Mouse (Mus musculus): ENCODE measurements around the gene Fam227a. TPM values are rescaled to one million over a fixed set of nuclear protein-coding genes. Genes with fewer than 3 reads are reported as not detected.

Gene Fam227a
- 0.85 and 1.3 TPM in 2 replicates for polyA plus RNA-seq (2014; fragmentation: Nextera tagmentation; extraction: Ambion mirVana)

DNA sequence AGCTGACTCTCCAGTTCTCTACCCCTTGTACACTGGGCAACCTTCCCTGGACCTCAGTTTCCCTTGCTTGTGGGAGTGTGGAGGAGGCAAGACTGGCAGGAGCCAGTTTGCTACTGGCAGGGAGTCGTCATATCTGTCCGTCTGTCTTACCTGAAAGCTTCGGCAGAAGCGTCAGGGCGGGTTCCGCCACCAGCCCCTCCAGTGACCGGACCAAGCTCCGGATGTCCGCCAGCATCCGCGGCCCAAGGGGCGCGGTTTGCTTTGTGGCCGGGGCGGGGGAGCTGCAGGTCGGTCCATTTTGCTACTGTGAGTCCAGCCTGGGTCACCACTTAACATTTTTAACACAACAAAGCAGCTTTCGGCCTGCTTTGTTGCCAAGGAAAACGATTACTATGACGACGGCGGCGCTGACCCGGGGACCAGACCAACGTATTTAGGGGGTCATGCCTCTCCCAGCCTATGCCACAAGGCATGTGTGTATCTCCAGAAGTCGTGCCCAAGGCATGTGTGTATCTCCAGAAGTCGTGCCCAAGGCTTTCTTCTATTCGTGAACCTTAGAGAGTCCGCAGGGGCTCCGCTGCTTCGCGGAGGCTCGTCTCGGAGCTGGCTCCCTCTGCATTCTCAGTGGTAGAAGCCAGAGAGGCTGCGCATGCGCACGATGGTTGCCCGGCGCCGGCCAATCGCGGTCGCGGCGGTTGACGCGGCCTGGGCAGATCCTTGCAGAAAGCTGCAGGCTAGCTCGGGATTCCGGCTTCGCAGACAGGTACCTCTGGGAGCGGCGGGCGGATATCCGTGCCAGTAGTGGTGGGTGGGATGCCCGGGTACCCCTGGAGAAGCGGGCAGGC is at the start of gene Fam227a, which contains the start of gene Cby1:
TSS of gene Fam227a (minus strand) at position 426 of the 845 bp plus-strand sequence.
TSS of gene Cby1 (plus strand) at position 669 of the 845 bp plus-strand sequence.
- H3K27me3 ChIP-seq (replicated peaks; ENCODE audit: control insufficient read depth, insufficient read depth, low read length), result no peaks in the 10 kb centered on the region
- 0% methylated on average over 49 of the region's 55 CpGs for WGBS

GRCm38 (mm10) chr15:79708229-79708822 is 49.6 kb upstream of the Fam227a start:
- Histone ChIP-seq H3K27ac (replicated peaks; ENCODE audit: low read depth, low read length) (no peak overlapping the region), H3K9me3 (ENCODE audit: control insufficient read depth, low read length) (no peaks in the 10 kb centered on the region), H3K4me3 (ENCODE audit: low read depth, low read length) (no peak overlapping the region), H3K4me1 (ENCODE audit: control insufficient read depth, insufficient read depth, low read length) (no peaks in the 10 kb centered on the region), H3K9ac (ENCODE audit: low read depth, low read length) (no peak overlapping the region), H3K4me2 (ENCODE audit: low read depth, low read length) (no peak overlapping the region), H3K36me3 (ENCODE audit: control insufficient read depth, insufficient read depth, low read length) (peaks cover 60% of the 10 kb centered on the region), H3K27me3 (replicated peaks; ENCODE audit: control insufficient read depth, insufficient read depth, low read length) (no peaks in the 10 kb centered on the region)
- no peak for ATAC-seq (ENCODE audit: low read depth)
- no peak for DNase-seq (ENCODE audit: low spot score)
- WGBS, result 89% methylated on average over 5 of the region's 5 CpGs

More for the DNA sequence above, at the start of gene Fam227a, which contains the start of gene Cby1:
- Histone ChIP-seq H3K27ac (replicated peaks; ENCODE audit: low read depth, low read length) (peak within 1 kb of the TSS; percentile 91), H3K9ac (ENCODE audit: low read depth, low read length) (peak within 1 kb of the TSS; percentile 75), H3K36me3 (ENCODE audit: control insufficient read depth, insufficient read depth, low read length) (peaks cover 10% of the 10 kb centered on the region; the same call in 1 of the 2 replicates), H3K4me3 (ENCODE audit: low read depth, low read length) (peak within 1 kb of the TSS; percentile 69), H3K9me3 (ENCODE audit: control insufficient read depth, low read length) (0 out of 2 replicates have a peak, but pooled peaks cover 3% of the 10 kb centered on the region), H3K4me1 (ENCODE audit: control insufficient read depth, insufficient read depth, low read length) (no peaks in the 10 kb centered on the region), H3K4me2 (ENCODE audit: low read depth, low read length) (peak within 1 kb of the TSS; percentile 76)
- peak; percentile 94 for DNase-seq (ENCODE audit: low spot score)
- ATAC-seq (ENCODE audit: low read depth), result peak; percentile 88

DNA sequence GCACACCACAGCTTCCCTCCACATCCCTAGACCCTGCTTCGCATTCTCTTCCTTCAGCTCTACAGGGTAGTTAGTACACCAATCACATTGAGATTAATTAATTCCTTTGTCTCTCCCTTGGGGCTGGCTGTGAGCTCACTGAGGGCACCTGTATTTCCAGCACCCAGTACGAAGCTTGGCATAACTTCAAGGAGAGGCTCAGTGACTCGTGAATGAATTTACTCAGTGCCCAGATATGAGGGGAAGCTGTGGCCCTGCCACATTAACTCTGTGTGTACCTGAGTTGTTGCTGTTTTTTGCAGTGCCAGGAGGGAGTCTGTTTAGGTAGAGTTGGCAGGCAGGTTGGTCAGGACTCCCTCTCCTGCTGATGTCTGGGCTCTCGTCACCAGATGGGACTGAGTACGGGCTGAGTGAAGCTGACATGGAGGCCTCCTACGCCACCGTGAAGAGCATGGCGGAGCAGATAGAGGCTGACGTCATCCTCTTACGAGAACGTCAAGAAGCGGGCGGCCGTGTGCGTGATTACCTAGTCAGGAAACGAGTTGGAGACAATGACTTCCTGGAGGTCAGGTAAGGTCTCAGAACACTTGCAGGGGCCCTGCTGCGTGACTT is 48.0 kb upstream of the Fam227a start:
- 87% methylated on average over 17 of the region's 17 CpGs for WGBS
- DNase-seq (ENCODE audit: low spot score), result no peak

GRCm38 (mm10) chr15:79697558-79698187 is 38.9 kb upstream of the Fam227a start:
- no peak for DNase-seq (ENCODE audit: low spot score)
- no peak overlapping the region for H3K4me2 ChIP-seq (ENCODE audit: low read depth, low read length)
- H3K27me3 ChIP-seq (replicated peaks; ENCODE audit: control insufficient read depth, insufficient read depth, low read length), result no peaks in the 10 kb centered on the region
- H3K9ac ChIP-seq (ENCODE audit: low read depth, low read length), result no peak overlapping the region
- no peaks in the 10 kb centered on the region for H3K9me3 ChIP-seq (ENCODE audit: control insufficient read depth, low read length)
- H3K36me3 ChIP-seq (ENCODE audit: control insufficient read depth, insufficient read depth, low read length), result peaks cover 28% of the 10 kb centered on the region; the same call in 1 of the 2 replicates
- 77% methylated on average over 9 of the region's 9 CpGs for WGBS
- no peak overlapping the region for H3K4me3 ChIP-seq (ENCODE audit: low read depth, low read length)
- H3K27ac ChIP-seq (replicated peaks; ENCODE audit: low read depth, low read length), result no peak overlapping the region
- 0 out of 2 replicates have a peak, but pooled peaks have one; percentile 33 for ATAC-seq (ENCODE audit: low read depth)
- H3K4me1 ChIP-seq (ENCODE audit: control insufficient read depth, insufficient read depth, low read length), result peaks cover 3% of the 10 kb centered on the region; the same call in 1 of the 2 replicates

More for the DNA sequence above, 48.0 kb upstream of the Fam227a start:
- no peak overlapping the region for H3K9ac ChIP-seq (ENCODE audit: low read depth, low read length)
- H3K4me2 ChIP-seq (ENCODE audit: low read depth, low read length), result no peak overlapping the region
- no peaks in the 10 kb centered on the region for H3K4me1 ChIP-seq (ENCODE audit: control insufficient read depth, insufficient read depth, low read length)
- H3K27me3 ChIP-seq (replicated peaks; ENCODE audit: control insufficient read depth, insufficient read depth, low read length), result no peaks in the 10 kb centered on the region
- ATAC-seq (ENCODE audit: low read depth), result no peak
- peaks cover 45% of the 10 kb centered on the region for H3K36me3 ChIP-seq (ENCODE audit: control insufficient read depth, insufficient read depth, low read length)
- no peaks in the 10 kb centered on the region for H3K9me3 ChIP-seq (ENCODE audit: control insufficient read depth, low read length)
- no peak overlapping the region for H3K27ac ChIP-seq (replicated peaks; ENCODE audit: low read depth, low read length)
- no peak overlapping the region for H3K4me3 ChIP-seq (ENCODE audit: low read depth, low read length)

GRCm38 (mm10) chr15:79697011-79697410 is 38.3 kb upstream of the Fam227a start:
- WGBS, result 76% methylated on average over 6 of the region's 6 CpGs
- Histone ChIP-seq H3K4me1 (ENCODE audit: control insufficient read depth, insufficient read depth, low read length) (peaks cover 4% of the 10 kb centered on the region; the same call in 1 of the 2 replicates), H3K4me2 (ENCODE audit: low read depth, low read length) (no peak overlapping the region), H3K36me3 (ENCODE audit: control insufficient read depth, insufficient read depth, low read length) (peaks cover 28% of the 10 kb centered on the region; the same call in 1 of the 2 replicates), H3K27ac (replicated peaks; ENCODE audit: low read depth, low read length) (no peak overlapping the region), H3K9me3 (ENCODE audit: control insufficient read depth, low read length) (no peaks in the 10 kb centered on the region), H3K9ac (ENCODE audit: low read depth, low read length) (no peak overlapping the region), H3K4me3 (ENCODE audit: low read depth, low read length) (no peak overlapping the region), H3K27me3 (replicated peaks; ENCODE audit: control insufficient read depth, insufficient read depth, low read length) (no peaks in the 10 kb centered on the region)
- DNase-seq (ENCODE audit: low spot score) (no peak), ATAC-seq (ENCODE audit: low read depth) (no peak; the same call in 1 of the 2 replicates)

- Histone ChIP-seq H3K4me2 (ENCODE audit: low read depth, low read length) (no peak overlapping the region), H3K36me3 (ENCODE audit: control insufficient read depth, insufficient read depth, low read length) (peaks cover 28% of the 10 kb centered on the region; the same call in 1 of the 2 replicates), H3K4me3 (ENCODE audit: low read depth, low read length) (no peak overlapping the region), H3K27me3 (replicated peaks; ENCODE audit: control insufficient read depth, insufficient read depth, low read length) (no peaks in the 10 kb centered on the region), H3K9ac (ENCODE audit: low read depth, low read length) (no peak overlapping the region), H3K9me3 (ENCODE audit: control insufficient read depth, low read length) (no peaks in the 10 kb centered on the region), H3K4me1 (ENCODE audit: control insufficient read depth, insufficient read depth, low read length) (peaks cover 9% of the 10 kb centered on the region; the same call in 1 of the 2 replicates), H3K27ac (replicated peaks; ENCODE audit: low read depth, low read length) (no peak overlapping the region)
- DNase-seq (ENCODE audit: low spot score) (no peak), ATAC-seq (ENCODE audit: low read depth) (no peak)
- 95% methylated on average over 2 of the region's 2 CpGs for WGBS
Observed at GRCm38 (mm10) chr15:79696508-79696907, 37.8 kb upstream of the Fam227a start.

DNA sequence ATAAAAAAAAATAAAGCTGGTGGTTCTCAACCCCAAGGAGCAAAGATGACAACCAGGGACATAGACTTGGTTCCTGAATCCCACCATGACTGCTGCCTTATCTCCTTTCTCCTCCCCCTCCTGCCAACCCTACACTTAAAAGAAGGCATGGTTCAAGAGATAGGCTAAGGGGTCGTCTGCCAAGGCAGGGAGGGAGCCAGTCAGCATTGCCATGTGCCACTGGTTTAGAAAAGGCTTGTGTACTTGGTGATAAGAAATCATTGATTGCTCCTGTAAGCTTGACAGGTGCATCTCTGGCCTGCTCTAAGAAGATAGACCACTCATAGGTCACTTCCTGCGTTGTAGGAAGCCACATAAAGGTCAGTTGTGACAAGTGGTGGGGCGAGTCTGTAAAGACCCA is 36.8 kb upstream of the Fam227a start:
- peaks cover 12% of the 10 kb centered on the region; the same call in 1 of the 2 replicates for H3K4me1 ChIP-seq (ENCODE audit: control insufficient read depth, insufficient read depth, low read length)
- H3K4me3 ChIP-seq (ENCODE audit: low read depth, low read length), result no peak overlapping the region
- DNase-seq (ENCODE audit: low spot score) (no peak), ATAC-seq (ENCODE audit: low read depth) (no peak)
- 67% methylated on average over 3 of the region's 3 CpGs for WGBS
- H3K27ac ChIP-seq (replicated peaks; ENCODE audit: low read depth, low read length), result no peak overlapping the region
- H3K9ac ChIP-seq (ENCODE audit: low read depth, low read length), result no peak overlapping the region
- peaks cover 28% of the 10 kb centered on the region; the same call in 1 of the 2 replicates for H3K36me3 ChIP-seq (ENCODE audit: control insufficient read depth, insufficient read depth, low read length)
- H3K4me2 ChIP-seq (ENCODE audit: low read depth, low read length), result no peak overlapping the region
- H3K27me3 ChIP-seq (replicated peaks; ENCODE audit: control insufficient read depth, insufficient read depth, low read length), result no peaks in the 10 kb centered on the region
- no peaks in the 10 kb centered on the region for H3K9me3 ChIP-seq (ENCODE audit: control insufficient read depth, low read length)

GRCm38 (mm10) chr15:79694512-79694911 is 35.8 kb upstream of the Fam227a start:
- WGBS, result 90% methylated on average over 4 of the region's 4 CpGs
- H3K9ac ChIP-seq (ENCODE audit: low read depth, low read length), result no peak overlapping the region
- H3K27me3 ChIP-seq (replicated peaks; ENCODE audit: control insufficient read depth, insufficient read depth, low read length), result no peaks in the 10 kb centered on the region
- H3K36me3 ChIP-seq (ENCODE audit: control insufficient read depth, insufficient read depth, low read length), result peaks cover 27% of the 10 kb centered on the region; the same call in 1 of the 2 replicates
- no peak overlapping the region for H3K4me3 ChIP-seq (ENCODE audit: low read depth, low read length)
- DNase-seq (ENCODE audit: low spot score), result no peak
- H3K27ac ChIP-seq (replicated peaks; ENCODE audit: low read depth, low read length), result no peak overlapping the region
- H3K4me2 ChIP-seq (ENCODE audit: low read depth, low read length), result no peak overlapping the region
- peaks cover 12% of the 10 kb centered on the region; the same call in 1 of the 2 replicates for H3K4me1 ChIP-seq (ENCODE audit: control insufficient read depth, insufficient read depth, low read length)
- H3K9me3 ChIP-seq (ENCODE audit: control insufficient read depth, low read length), result no peaks in the 10 kb centered on the region
- ATAC-seq (ENCODE audit: low read depth), result no peak

Data from embryonic facial prominence, embryonic 14.5 days (tissue).